Mouse (Mus musculus) left cerebral cortex, adult 8-10 months (tissue): ENCODE data around the gene Plcd1. TPM values are rescaled to one million over a fixed set of nuclear protein-coding genes. Genes with fewer than 3 reads are reported as not detected.

ENCODE experiments used
- DNase-seq, 2 experiments: peaks; one replicate each; pipeline ENCODE4 v3.0.0; 2022; ENCODE audit warnings: low spot score in 2 of 2
- total RNA-seq, 4 experiments: library from RNA; stranded (reverse); gene quantifications; 2 replicates each; pipeline ENCODE4 v1.2.4; 2022

The Plcd1 gene
- total RNA-seq, 4 experiments from 2014 or later = 13.4 to 15.3 (median 14.4) TPM

- no peak for DNase-seq
These were observed 39.2 kb downstream of the Plcd1 start for GRCm38 (mm10) chr9:119053964-119054576.

GRCm38 (mm10) chr9:119052154-119052944, 41.0 kb downstream of the Plcd1 start, which contains the start of gene Vill:
Gene Vill (plus strand): TSS chr9:119052778.
- no peak for DNase-seq

GRCm38 (mm10) chr9:119051158-119051557, 42.1 kb downstream of the Plcd1 start:
- DNase-seq = no peak

GRCm38 (mm10) chr9:119048182-119048903, 45.0 kb downstream of the Plcd1 start:
- no peak for DNase-seq

- no peak for DNase-seq
These were observed 53.1 kb downstream of the Plcd1 start for GRCm38 (mm10) chr9:119040101-119040775.

GRCm38 (mm10) chr9:119038574-119038973, 54.7 kb downstream of the Plcd1 start:
- DNase-seq = no peak

GRCm38 (mm10) chr9:119037076-119037730, 56.1 kb downstream of the Plcd1 start:
- peak in 1 of 2 experiments; percentile 46 for DNase-seq

GRCm38 (mm10) chr9:119035836-119036235, 57.5 kb downstream of the Plcd1 start:
- no peak for DNase-seq

GRCm38 (mm10) chr9:119034676-119035665, 58.3 kb downstream of the Plcd1 start:
- no peak for DNase-seq

GRCm38 (mm10) chr9:119034069-119034468, 59.2 kb downstream of the Plcd1 start:
- DNase-seq = no peak

GRCm38 (mm10) chr9:119033111-119033921, 60.0 kb downstream of the Plcd1 start:
- peak; percentile 39 to 67 for DNase-seq

GRCm38 (mm10) chr9:119032538-119032937, 60.8 kb downstream of the Plcd1 start:
- DNase-seq = no peak

GRCm38 (mm10) chr9:119031772-119032171, 61.5 kb downstream of the Plcd1 start:
- no peak for DNase-seq

GRCm38 (mm10) chr9:119031038-119031437, 62.3 kb downstream of the Plcd1 start:
- no peak for DNase-seq

GRCm38 (mm10) chr9:119029568-119029967, 63.7 kb downstream of the Plcd1 start:
- no peak for DNase-seq

GRCm38 (mm10) chr9:119028226-119029195, 64.8 kb downstream of the Plcd1 start:
- no peak for DNase-seq

GRCm38 (mm10) chr9:119027337-119027736, 66.0 kb downstream of the Plcd1 start:
- DNase-seq = no peak
